Mouse (Mus musculus) cerebellum, adult 2 months (tissue): ENCODE results near the gene Tapt1.

Experiments used
- CTCF ChIP-seq: fragments of 200-500 bp; IDR thresholded peaks from 2 replicates; pipeline ENCODE4 v1.5.1; 2011; ENCODE audit warnings: low read depth, mild to moderate bottlenecking, control low read depth, low read length, moderate library complexity, borderline replicate concordance; ENCODE audit not compliant: insufficient read depth
- POLR2A ChIP-seq: fragments of 200-500 bp; IDR thresholded peaks from 2 replicates; pipeline ENCODE4 v1.6.1; 2011; ENCODE audit warnings: low read length, control low read depth, borderline replicate concordance; ENCODE audit not compliant: insufficient read depth

- TF ChIP-seq CTCF (no peak), POLR2A (no peak)
These were observed 66.6 kb downstream of the Tapt1 start for GRCm38 (mm10) chr5:44159679-44160438.
